Comparison of ENCODE assay signal across 8 mouse cellular contexts in the genomic region with DNA sequence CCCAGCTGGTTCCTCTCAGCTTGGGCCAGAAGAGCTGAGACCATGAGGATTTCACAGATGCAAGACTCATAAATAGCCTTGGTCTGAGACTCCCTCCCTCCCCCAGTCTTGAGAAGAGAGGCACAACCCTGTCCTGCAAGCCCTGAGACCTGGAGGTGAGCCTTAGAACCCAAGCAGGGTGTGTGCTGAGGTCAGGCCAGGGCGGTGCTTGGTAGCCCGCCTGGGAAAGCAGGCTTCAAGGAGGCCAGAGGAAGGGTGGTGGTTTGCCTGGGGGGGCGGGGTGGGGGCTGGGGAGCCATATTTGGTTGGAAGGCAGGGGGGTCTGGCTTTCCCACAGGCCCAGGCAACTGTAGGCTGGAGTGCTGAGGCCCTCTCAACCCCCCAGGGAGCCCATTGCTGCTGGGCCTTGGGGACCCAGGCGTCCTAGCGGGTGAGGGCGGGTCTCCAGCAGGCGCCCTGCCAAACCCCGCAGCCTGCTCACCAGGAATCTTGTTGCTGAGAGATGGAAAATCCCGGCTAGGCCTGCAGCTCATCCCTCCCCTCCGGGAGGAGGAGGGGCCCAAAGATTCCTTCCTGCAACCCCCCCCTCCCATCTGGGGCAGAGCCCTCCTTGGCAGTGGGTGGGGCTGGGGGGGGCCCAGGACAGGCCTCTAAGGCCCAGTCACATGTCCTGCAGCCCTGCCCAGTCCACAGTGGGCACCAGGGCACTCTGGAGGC. TPM values are rescaled to one million over a fixed set of nuclear protein-coding genes. Genes with fewer than 3 reads are reported as not detected.
DNase-seq lines count a peak whose midpoint lies in the region; ATAC-seq and TF ChIP-seq lines count a peak whose summit lies in the region.

No protein-coding gene starts in this region.

- H3K36me3 ChIP-seq in heart, adult 2 months (ENCODE audit: control insufficient read depth, insufficient read depth, low read length): 0 out of 2 replicates have a peak, but pooled peaks cover 3% of the 10 kb centered on the region
- H3K36me3 ChIP-seq in midbrain, postnatal 0 days (ENCODE audit: insufficient read depth, low read length): peaks cover 8% of the 10 kb centered on the region

- TF ChIP-seq POLR2A in heart, adult 2 months (IDR thresholded peaks at IDR 0.05; ENCODE audit: insufficient read depth, low read depth, low read length): no peak

- peaks cover 17% of the 10 kb centered on the region for H3K79me2 ChIP-seq in heart, adult 2 months (replicated peaks; ENCODE audit: control insufficient read depth, insufficient read depth, low read length)

- no peak for TF ChIP-seq EP300 in heart, adult 2 months (IDR thresholded peaks at IDR 0.05; ENCODE audit: insufficient read depth, low read depth, low read length)

- TF ChIP-seq CTCF in Patski (IDR thresholded peaks at IDR 0.05): no peak
- no peak for TF ChIP-seq CTCF in heart, adult 2 months (IDR thresholded peaks at IDR 0.05)
- no peak for TF ChIP-seq CTCF in midbrain, postnatal 0 days (IDR thresholded peaks at IDR 0.05)

- peaks cover 34% of the 10 kb centered on the region for H3K4me1 ChIP-seq in heart, adult 2 months (ENCODE audit: control insufficient read depth, insufficient read depth, low read length)
- H3K4me1 ChIP-seq in midbrain, postnatal 0 days (ENCODE audit: insufficient read depth, low read length): peaks cover 36% of the 10 kb centered on the region; the same call in 1 of the 2 replicates

- peak; percentile 81 for DNase-seq in adrenal gland, postnatal 10 days
- DNase-seq in adrenal gland, postnatal 4 days (ENCODE audit: low spot score in 2 of 2): no peak
- peak; percentile 55 for DNase-seq in Patski (ENCODE audit: low read depth, low spot score)
- DNase-seq in heart, adult 2 months: peak; percentile 81 to 83
- DNase-seq in kidney, adult 18-20 months: peak; percentile 69
- no peak for DNase-seq in midbrain, postnatal 0 days (ENCODE audit: low spot score)
- DNase-seq in thymus, postnatal 14 days: no peak

- CTCF ChIA-PET in Patski (lab: Charles Lee): interaction anchor here (1.2 to 1.9 kb wide), 2 partner anchors 25 to 32 kb away, joined by 3 to 6 read pairs; no protein-coding TSS in a partner anchor

- in situ Hi-C loops in Patski (cut with MboI; ENCODE audit: low pct_unique_long_range_greater_than_20kb): no loop called here

- intact Hi-C loops in heart, adult 2 months (cut with DNase I): no loop called here

- H3K27me3 ChIP-seq in Patski: no peaks in the 10 kb centered on the region
- H3K27me3 ChIP-seq in heart, adult 2 months (ENCODE audit: control insufficient read depth, insufficient read depth, low read length): no peaks in the 10 kb centered on the region
- no peaks in the 10 kb centered on the region for H3K27me3 ChIP-seq in midbrain, postnatal 0 days (ENCODE audit: insufficient read depth, low read length)

- ATAC-seq in Patski: peak; percentile 42
- no peak for ATAC-seq in midbrain, postnatal 0 days (ENCODE audit: low FRiP score)
- no peak for ATAC-seq in megakaryocyte progenitor cell, adult 5-6 weeks (replicated peaks; ENCODE audit: poor library complexity)

- WGBS in heart, adult 2 months: 12% methylated on average over 10 of the region's 10 CpGs
- 5% methylated on average over 8 of the region's 10 CpGs for WGBS in midbrain, postnatal 0 days

- H3K9me3 ChIP-seq in midbrain, postnatal 0 days (ENCODE audit: low read length): no peaks in the 10 kb centered on the region

- H3K9ac ChIP-seq in heart, adult 2 months (ENCODE audit: low read depth, low read length): peak overlapping the region; percentile 23
- H3K9ac ChIP-seq in midbrain, postnatal 0 days (replicated peaks; ENCODE audit: low read length, poor library complexity, severe bottlenecking): no peak overlapping the region

- POLR2A ChIA-PET in Patski (lab: Charles Lee): interaction anchor here (0.6 to 2.4 kb wide), 5 partner anchors 11 to 180 kb away, joined by 3 to 12 read pairs (median 5); no protein-coding TSS in a partner anchor

- H3K27ac ChIP-seq in heart, adult 2 months: peak overlapping the region; percentile 76
- H3K27ac ChIP-seq in midbrain, postnatal 0 days (ENCODE audit: low read depth, low read length): 0 out of 2 replicates have a peak overlapping the region, but pooled peaks have one; percentile 38

- no peak overlapping the region for H3K4me3 ChIP-seq in heart, adult 2 months
- no peak overlapping the region for H3K4me3 ChIP-seq in midbrain, postnatal 0 days (ENCODE audit: low read depth, low read length)

- H3K4me2 ChIP-seq in midbrain, postnatal 0 days (ENCODE audit: low read depth, low read length, poor library complexity, severe bottlenecking): no peak overlapping the region; the same call in 1 of the 2 replicates

RNA-seq across cellular contexts. Expression of a gene that starts 14.1 kb away (rescaled TPM):
- 10 to 100 TPM; 50.8 to 74.3 TPM for total RNA-seq in adrenal gland, postnatal 10 days (2021)
- total RNA-seq in adrenal gland, postnatal 4 days (2021): 10 to 100 TPM; 92.5 to 98.7 TPM
- polyA plus RNA-seq in Patski (2021): 25.6 TPM
- total RNA-seq in heart, adult 2 months (2021): 10 to 100 TPM; 42.6 to 50.9 TPM
- 19.5 and 21.8 TPM in 2 replicates for polyA plus RNA-seq in heart, adult 2 months (2012; rRNA removed)
- 105 and 115 TPM in 2 replicates for total RNA-seq in midbrain, postnatal 0 days (2014; rRNA removed)
- 9.2 and 11.0 TPM in 2 replicates for polyA plus RNA-seq in midbrain, postnatal 0 days (2015; fragmentation: Nextera tagmentation; extraction: Ambion mirVana)
- total RNA-seq in megakaryocyte progenitor cell, adult 5-6 weeks (2015): 4.1 and 5.3 TPM in 2 replicates
- total RNA-seq in megakaryocyte progenitor cell, adult 5-6 weeks (2017): 0.81 and 3.8 TPM in 2 replicates

RNA-seq across cellular contexts. Expression of a gene that starts 51.2 kb away (rescaled TPM):
- 1 to 10 TPM; 1.3 to 1.6 TPM for total RNA-seq in adrenal gland, postnatal 10 days (2021)
- total RNA-seq in adrenal gland, postnatal 4 days (2021): 1 to 10 TPM; 1.2 to 1.5 TPM
- polyA plus RNA-seq in Patski (2021): not detected
- under 1 TPM; 0.43 to 0.47 TPM for total RNA-seq in heart, adult 2 months (2021)
- 0.73 and 1.7 TPM in 2 replicates for polyA plus RNA-seq in heart, adult 2 months (2012; rRNA removed)
- total RNA-seq in midbrain, postnatal 0 days (2014; rRNA removed): 0.33 and 0.47 TPM in 2 replicates
- 0.19 TPM in 1 of 2 replicates, not detected in the other for polyA plus RNA-seq in midbrain, postnatal 0 days (2015; fragmentation: Nextera tagmentation; extraction: Ambion mirVana)
- 3.2 and 3.4 TPM in 2 replicates for total RNA-seq in megakaryocyte progenitor cell, adult 5-6 weeks (2015)
- 2.5 and 3.0 TPM in 2 replicates for total RNA-seq in megakaryocyte progenitor cell, adult 5-6 weeks (2017)

Comparison
In these comparisons a context has a peak if more than half of its experiments do, and no peak if none do; other contexts are left out.
1. DNase-seq: peak in adrenal gland, postnatal 10 days (single experiment), Patski (single experiment), heart, adult 2 months (2 of 2) and kidney, adult 18-20 months (single experiment); none in adrenal gland, postnatal 4 days (0 of 2), midbrain, postnatal 0 days (single experiment) and thymus, postnatal 14 days (single experiment).
2. RNA of a gene that starts 14.1 kb away (total RNA-seq): 105 to 115 TPM in midbrain, postnatal 0 days, 92.5 to 98.7 TPM in adrenal gland, postnatal 4 days, 50.8 to 74.3 TPM in adrenal gland, postnatal 10 days and 42.6 to 50.9 TPM in heart, adult 2 months; 0.81 to 5.3 TPM in megakaryocyte progenitor cell, adult 5-6 weeks; every median in the first group is over 4 times any median in the second.